Mouse (Mus musculus) ES-CJ7 (cell line): Measurements from ENCODE around the gene Apol8.

Experiments used
- DNase-seq: peaks from one replicate; pipeline ENCODE4 v3.0.0; 2011; ENCODE audit warnings: low read depth, low spot score

Apol8 gene

GRCm38 (mm10) chr15:77756848-77757247 is at the start of gene Apol8:
Gene Apol8, minus strand, starts transcription at chr15:77757003.
- DNase-seq, result peak; percentile 76

GRCm38 (mm10) chr15:77805657-77806056 is 48.9 kb upstream of the Apol8 start:
- no peak for DNase-seq

- DNase-seq, result no peak
Observed at GRCm38 (mm10) chr15:77804949-77805348, 48.1 kb upstream of the Apol8 start.

GRCm38 (mm10) chr15:77804460-77804859 is 47.7 kb upstream of the Apol8 start:
- DNase-seq, result no peak

- DNase-seq, result no peak
Observed at GRCm38 (mm10) chr15:77803747-77804146, 46.9 kb upstream of the Apol8 start.

- DNase-seq, result no peak
Observed at GRCm38 (mm10) chr15:77802992-77803391, 46.2 kb upstream of the Apol8 start.

- no peak for DNase-seq
Observed at GRCm38 (mm10) chr15:77801188-77801587, 44.4 kb upstream of the Apol8 start.

- peak; percentile 56 for DNase-seq
Observed at GRCm38 (mm10) chr15:77800511-77800910, 43.7 kb upstream of the Apol8 start.

GRCm38 (mm10) chr15:77799491-77800474 is 43.0 kb upstream of the Apol8 start:
- DNase-seq, result peak; percentile 34

- DNase-seq, result peak; percentile 81
Observed at GRCm38 (mm10) chr15:77798664-77799490, 42.1 kb upstream of the Apol8 start.

GRCm38 (mm10) chr15:77797609-77798411 is 41.0 kb upstream of the Apol8 start:
- DNase-seq, result no peak

GRCm38 (mm10) chr15:77796409-77797035 is 39.7 kb upstream of the Apol8 start:
- no peak for DNase-seq

GRCm38 (mm10) chr15:77794908-77795356 is 38.1 kb upstream of the Apol8 start:
- no peak for DNase-seq

GRCm38 (mm10) chr15:77794138-77794907 is 37.5 kb upstream of the Apol8 start:
- DNase-seq, result no peak

GRCm38 (mm10) chr15:77793554-77793953 is 36.8 kb upstream of the Apol8 start:
- no peak for DNase-seq

GRCm38 (mm10) chr15:77793094-77793493 is 36.3 kb upstream of the Apol8 start:
- no peak for DNase-seq

GRCm38 (mm10) chr15:77792056-77792455 is 35.3 kb upstream of the Apol8 start:
- DNase-seq, result no peak

- DNase-seq, result peak; percentile 30
Observed at GRCm38 (mm10) chr15:77790656-77791405, 34.0 kb upstream of the Apol8 start.

- DNase-seq, result no peak
Observed at GRCm38 (mm10) chr15:77789186-77789585, 32.4 kb upstream of the Apol8 start.
